Comparison of ENCODE assay signal across 8 mouse cellular contexts in genomic region chr6:143326956-143327722, GRCm38 (mm10).
DNase-seq lines count a peak whose midpoint lies in the region; ATAC-seq and TF ChIP-seq lines count a peak whose summit lies in the region.

No protein-coding gene starts in this region.

- DNase-seq in kidney, adult 2 months, result no peak
- peak; percentile 46 for DNase-seq in R1 (ENCODE audit: low read depth, low spot score)
- DNase-seq in liver, embryonic 11.5 days (ENCODE audit: low spot score), result no peak
- DNase-seq in natural killer cell, adult 2 months (ENCODE audit: low spot score in 2 of 2), result peak; percentile 25 to 42
- no peak for DNase-seq in layer of hippocampus, adult 18-20 months (ENCODE audit: low spot score in 2 of 2)
- no peak for DNase-seq in urinary bladder, postnatal 14 days (ENCODE audit: low spot score)

- H3K27ac ChIP-seq in kidney, embryonic 15.5 days, result no peak overlapping the region
- no peak overlapping the region for H3K27ac ChIP-seq in kidney, adult 2 months (ENCODE audit: insufficient read depth, low read depth, low read length)
- H3K27ac ChIP-seq in liver, embryonic 11.5 days (ENCODE audit: low read depth, low read length), result no peak overlapping the region
- H3K27ac ChIP-seq in forebrain, embryonic 12.5 days, result no peak overlapping the region

- H3K9ac ChIP-seq in kidney, embryonic 15.5 days, result no peak overlapping the region
- no peak overlapping the region for H3K9ac ChIP-seq in liver, embryonic 11.5 days (ENCODE audit: low read depth, low read length)
- no peak overlapping the region for H3K9ac ChIP-seq in forebrain, embryonic 12.5 days

- peak overlapping the region; percentile 38 for H3K4me2 ChIP-seq in kidney, embryonic 15.5 days
- H3K4me2 ChIP-seq in liver, embryonic 11.5 days, result peak overlapping the region; percentile 12; the same call in 1 of the 2 replicates
- H3K4me2 ChIP-seq in forebrain, embryonic 12.5 days, result no peak overlapping the region

- no peak for ATAC-seq in kidney, embryonic 15.5 days (replicated peaks; ENCODE audit: low FRiP score)
- ATAC-seq in liver, embryonic 11.5 days (replicated peaks; ENCODE audit: low FRiP score), result peak; percentile 56
- no peak for ATAC-seq in forebrain, embryonic 12.5 days (ENCODE audit: low FRiP score)

- H3K4me1 ChIP-seq in kidney, embryonic 15.5 days, result no peaks in the 10 kb centered on the region
- no peaks in the 10 kb centered on the region for H3K4me1 ChIP-seq in kidney, adult 2 months (ENCODE audit: control insufficient read depth, insufficient read depth, low read length)
- H3K4me1 ChIP-seq in liver, embryonic 11.5 days (replicated peaks; ENCODE audit: control insufficient read depth, insufficient read depth, low read length), result no peaks in the 10 kb centered on the region
- H3K4me1 ChIP-seq in forebrain, embryonic 12.5 days, result peaks cover 6% of the 10 kb centered on the region

- no peaks in the 10 kb centered on the region for H3K27me3 ChIP-seq in kidney, embryonic 15.5 days
- H3K27me3 ChIP-seq in kidney, adult 2 months (replicated peaks; ENCODE audit: control insufficient read depth, insufficient read depth, low read length), result no peaks in the 10 kb centered on the region
- H3K27me3 ChIP-seq in liver, embryonic 11.5 days (replicated peaks; ENCODE audit: control insufficient read depth, insufficient read depth, low read length), result no peaks in the 10 kb centered on the region
- no peaks in the 10 kb centered on the region; the same call in 1 of the 2 replicates for H3K27me3 ChIP-seq in forebrain, embryonic 12.5 days

- H3K4me3 ChIP-seq in kidney, embryonic 15.5 days (replicated peaks), result peak overlapping the region; percentile 16
- H3K4me3 ChIP-seq in kidney, adult 2 months (ENCODE audit: insufficient read depth, low read depth, low read length), result no peak overlapping the region
- H3K4me3 ChIP-seq in liver, embryonic 11.5 days (ENCODE audit: low read depth, low read length), result no peak overlapping the region
- H3K4me3 ChIP-seq in forebrain, embryonic 12.5 days (replicated peaks), result no peak overlapping the region

- 80% methylated on average over 22 of the region's 22 CpGs for WGBS in kidney, embryonic 15.5 days
- WGBS in kidney, adult 2 months, result 74% methylated on average over 22 of the region's 22 CpGs
- WGBS in liver, embryonic 11.5 days, result 74% methylated on average over 22 of the region's 22 CpGs
- WGBS in forebrain, embryonic 12.5 days, result 90% methylated on average over 22 of the region's 22 CpGs

- H3K36me3 ChIP-seq in kidney, embryonic 15.5 days, result no peaks in the 10 kb centered on the region
- H3K36me3 ChIP-seq in kidney, adult 2 months (ENCODE audit: control insufficient read depth, insufficient read depth, low read length), result no peaks in the 10 kb centered on the region
- no peaks in the 10 kb centered on the region for H3K36me3 ChIP-seq in liver, embryonic 11.5 days (ENCODE audit: control insufficient read depth, insufficient read depth, low read length)
- H3K36me3 ChIP-seq in forebrain, embryonic 12.5 days (replicated peaks), result no peaks in the 10 kb centered on the region

- no peak for TF ChIP-seq POLR2A in kidney, adult 2 months (IDR thresholded peaks at IDR 0.05; ENCODE audit: low read depth, low read length)

- no peaks in the 10 kb centered on the region for H3K9me3 ChIP-seq in kidney, embryonic 15.5 days (replicated peaks)
- H3K9me3 ChIP-seq in liver, embryonic 11.5 days (ENCODE audit: control insufficient read depth, low read length), result no peaks in the 10 kb centered on the region
- H3K9me3 ChIP-seq in forebrain, embryonic 12.5 days, result no peaks in the 10 kb centered on the region

- TF ChIP-seq CTCF in kidney, adult 2 months (conservative IDR thresholded peaks at IDR 0.05; ENCODE audit: insufficient read depth, insufficient read length, low read depth, low read length), result no peak

Comparison
In these comparisons a context has a peak if more than half of its experiments do, and no peak if none do; other contexts are left out.
1. DNase-seq: peak in R1 (single experiment) and natural killer cell, adult 2 months (2 of 2); none in kidney, adult 2 months (single experiment), liver, embryonic 11.5 days (single experiment), layer of hippocampus, adult 18-20 months (0 of 2) and urinary bladder, postnatal 14 days (single experiment).